Mouse (Mus musculus): Measurements from ENCODE around the gene Ogg1.

DNA sequence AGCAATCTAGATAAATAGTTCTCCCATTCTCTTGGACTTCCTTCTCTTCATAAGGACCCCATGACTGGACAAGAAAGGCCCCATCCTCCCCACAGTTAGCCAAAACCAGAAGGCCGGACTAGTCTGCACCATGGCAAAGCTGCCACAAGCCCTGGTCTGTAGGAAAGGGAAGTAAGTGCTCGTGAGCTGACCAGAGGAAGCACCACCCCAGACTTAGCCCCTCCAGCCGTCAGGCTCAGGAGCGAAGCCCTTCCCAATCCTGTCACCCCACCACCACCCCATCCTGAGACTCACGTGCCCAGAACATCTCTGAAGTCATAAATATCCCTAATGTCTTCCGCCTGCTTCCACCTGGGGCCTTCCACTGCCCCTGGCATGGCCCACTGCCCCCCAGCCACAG, 14.8 kb downstream of the Ogg1 start:
- TF ChIP-seq CTCF (IDR thresholded peaks at IDR 0.05; ENCODE audit: low read depth) = no peak
- TF ChIP-seq EP300 (IDR thresholded peaks at IDR 0.05; ENCODE audit: low read depth) = no peak

All from liver, postnatal 0 days (tissue).